Mouse (Mus musculus) embryo, embryonic 9.5 days (tissue): ENCODE results near the gene Ttyh3.
A peak's percentile ranks its signal among the peaks of the same experiment; 100 is the strongest.

ENCODE experiments used
- DNase-seq: peaks from one replicate; pipeline ENCODE4 v3.0.0-alpha.2; 2017; ENCODE audit errors: extremely low spot score

Ttyh3 gene

DNA sequence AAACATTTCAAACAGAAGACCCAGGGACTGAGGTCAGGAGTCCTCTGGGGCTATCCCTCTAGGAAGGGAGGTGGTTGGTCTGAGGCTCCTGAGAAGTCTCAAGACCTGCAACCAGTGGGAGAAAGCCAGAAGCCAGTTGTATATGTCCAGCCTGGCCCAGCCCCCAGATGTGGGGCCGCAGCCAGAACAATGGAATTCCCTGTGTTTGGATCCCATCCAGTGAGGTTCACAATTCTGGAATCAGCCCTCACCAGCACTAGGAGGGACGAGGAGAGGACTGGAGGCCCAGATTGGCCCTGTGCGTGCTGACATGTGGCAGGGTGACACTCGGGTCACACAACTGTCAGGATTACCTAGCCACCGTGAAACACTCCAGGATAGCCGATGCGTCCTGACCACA, 3.8 kb upstream of the Ttyh3 start:
- no peak for DNase-seq

- DNase-seq, result no peak
Observed at GRCm38 (mm10) chr5:140651231-140651630, 2.4 kb upstream of the Ttyh3 start.

DNA sequence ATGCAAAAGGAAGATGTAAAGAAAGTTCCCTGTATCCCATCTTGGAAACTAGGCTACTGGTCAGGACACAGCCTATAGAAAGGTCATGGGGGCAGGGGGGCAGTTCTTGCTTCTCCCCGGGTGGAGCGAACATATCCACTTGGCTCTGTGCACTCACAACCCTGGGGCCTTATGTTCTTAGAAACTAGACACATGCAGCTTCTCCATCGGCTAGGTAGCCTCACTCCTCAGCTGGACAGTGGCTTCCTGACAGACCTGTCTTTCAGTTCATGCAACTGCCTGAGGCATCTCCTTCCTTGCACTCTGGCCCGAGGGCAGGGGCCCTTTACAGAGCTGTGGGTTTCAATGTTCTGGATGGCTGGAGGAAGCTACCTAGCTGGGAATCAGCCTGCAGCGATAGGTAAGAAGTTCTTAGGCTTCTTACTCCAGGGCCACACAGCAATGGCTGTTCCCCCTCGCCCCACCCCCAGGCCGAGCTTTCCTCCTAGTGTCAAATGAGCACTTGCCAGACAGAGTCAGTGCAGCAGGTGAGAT, 1.1 kb upstream of the Ttyh3 start:
- no peak for DNase-seq

DNA sequence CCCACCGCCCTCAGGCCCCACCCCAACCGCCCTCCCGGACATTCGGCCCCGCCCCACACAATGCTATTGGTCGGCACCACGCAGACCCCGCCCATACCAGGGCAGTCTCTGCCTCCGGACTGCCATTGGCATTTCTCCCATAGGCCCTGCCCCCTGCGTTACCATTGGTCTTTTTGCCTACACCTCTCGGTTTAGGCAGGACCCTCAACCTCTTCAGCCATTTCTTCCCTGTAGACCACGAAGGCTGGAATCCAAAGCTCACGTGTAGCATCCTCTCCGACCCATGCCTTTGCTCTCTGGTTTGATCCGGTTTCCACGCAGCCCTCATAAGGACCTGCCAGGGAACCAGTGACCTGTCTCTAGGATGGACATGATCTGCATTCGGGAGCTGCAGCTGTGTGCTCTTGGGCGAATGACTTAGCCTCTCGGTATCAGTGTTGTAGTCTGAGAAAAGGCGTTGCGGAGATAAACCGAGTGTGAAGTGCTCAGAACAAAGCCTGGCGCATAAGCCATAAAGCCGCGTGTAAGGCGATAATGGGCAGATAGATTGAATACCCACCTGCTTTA, 353 bp upstream of the Ttyh3 start:
- DNase-seq, result peak; percentile 99

DNA sequence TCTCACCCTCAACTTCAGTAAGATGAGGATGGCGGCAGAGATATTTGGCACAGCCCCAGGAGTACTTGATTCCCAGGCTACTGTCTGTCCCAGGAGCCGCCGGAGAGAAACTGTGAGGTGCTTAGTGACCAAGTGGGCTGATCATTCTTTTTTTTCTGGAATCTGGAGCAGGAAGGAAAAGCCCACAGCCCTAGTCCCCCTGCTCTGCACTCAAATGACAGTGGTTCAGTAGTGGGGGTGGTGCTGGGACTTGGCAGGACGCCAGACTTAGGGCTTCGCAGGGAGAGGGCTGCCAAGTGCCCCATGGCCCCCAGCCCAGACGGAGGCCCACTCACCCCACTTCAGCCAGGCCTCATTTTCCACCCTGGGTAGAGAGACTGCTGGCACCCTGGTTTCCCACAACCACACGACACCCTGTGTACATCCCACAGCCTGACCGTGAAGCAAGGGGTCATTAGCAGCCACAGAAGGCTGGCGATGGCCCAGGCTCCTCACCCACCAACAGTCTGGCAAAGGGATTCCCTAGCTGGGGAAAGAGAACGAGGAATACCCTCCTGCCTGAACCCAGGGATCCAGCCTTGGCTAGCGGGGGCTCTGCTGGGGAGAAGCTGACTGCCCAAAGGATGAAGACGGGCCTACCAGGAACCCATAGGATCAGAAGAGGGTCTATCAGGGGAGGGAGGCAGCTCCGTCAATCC, 861 bp downstream of the Ttyh3 start:
- DNase-seq, result peak; percentile 33

DNA sequence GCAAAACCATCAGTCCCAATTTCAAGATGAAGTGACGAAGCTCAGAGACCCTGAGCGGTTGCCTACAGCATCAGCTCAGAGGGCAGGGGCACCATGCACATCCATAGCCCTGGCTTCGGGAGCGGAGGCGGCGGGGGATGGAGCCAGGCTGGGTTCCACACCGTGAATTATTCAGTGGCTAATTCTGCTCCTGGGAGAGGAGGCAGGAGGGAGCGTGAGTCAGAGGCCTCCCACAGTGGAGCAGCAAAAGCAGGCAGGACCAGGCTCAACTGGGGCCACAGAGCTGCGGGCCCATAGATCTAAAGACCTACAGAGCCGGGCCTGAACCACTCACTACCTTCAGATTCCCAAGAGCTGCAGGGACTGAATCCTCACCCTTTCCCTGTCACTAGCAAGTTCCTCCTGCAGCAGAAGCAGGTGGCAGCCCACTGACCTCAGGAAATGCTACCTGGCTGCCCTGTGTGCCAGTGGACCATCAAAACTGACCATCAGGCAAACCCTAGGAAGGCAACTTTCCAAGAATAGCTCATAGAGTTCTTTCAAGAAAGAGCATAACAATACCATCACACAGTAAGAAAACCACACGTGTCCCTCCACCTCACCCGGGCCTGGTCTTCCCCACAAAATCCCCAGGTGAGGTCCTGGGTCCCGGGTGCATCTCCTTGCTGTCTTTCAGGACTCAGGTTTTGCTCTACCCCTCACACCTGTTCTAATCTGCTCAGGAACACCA, 1.6 kb downstream of the Ttyh3 start:
- DNase-seq, result no peak

DNA sequence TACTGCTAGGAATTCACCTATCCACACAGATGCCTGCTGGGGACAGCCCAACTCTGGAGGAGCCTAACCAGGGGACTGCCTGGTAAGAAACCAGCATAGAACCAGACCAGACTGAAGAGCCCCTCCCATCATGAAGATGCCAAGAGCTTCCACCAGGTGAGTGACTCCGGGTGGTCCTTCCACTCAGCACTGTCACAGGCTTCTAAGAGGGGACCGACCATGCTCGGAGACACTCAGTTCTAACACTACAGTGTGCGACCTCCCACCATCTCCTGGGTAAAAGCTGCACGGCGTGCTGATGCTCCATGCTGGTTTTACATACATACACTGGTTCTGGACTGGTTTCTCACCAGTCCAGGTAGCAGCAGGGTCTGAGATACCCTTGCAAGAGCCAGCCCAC, 2.7 kb downstream of the Ttyh3 start:
- no peak for DNase-seq

DNA sequence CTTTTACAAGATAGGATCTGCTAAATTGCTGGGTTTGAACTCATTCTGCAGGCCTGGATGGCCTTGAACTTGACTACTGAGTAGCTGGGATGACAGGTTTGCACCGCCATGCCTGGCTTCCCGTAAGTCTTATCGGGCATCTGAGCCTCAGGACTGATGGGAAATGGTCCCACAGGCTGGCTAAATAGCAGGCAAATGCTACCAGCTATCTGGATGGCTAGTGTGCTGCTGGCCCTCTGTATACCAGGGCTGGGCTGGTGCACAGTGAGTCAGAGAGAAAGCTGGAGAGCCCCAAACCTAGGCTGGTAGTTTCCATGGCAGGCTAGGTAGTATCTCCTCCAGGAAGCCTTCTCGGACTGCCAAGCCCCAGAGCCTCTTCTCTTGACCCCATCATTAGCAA, 3.4 kb downstream of the Ttyh3 start:
- no peak for DNase-seq

DNA sequence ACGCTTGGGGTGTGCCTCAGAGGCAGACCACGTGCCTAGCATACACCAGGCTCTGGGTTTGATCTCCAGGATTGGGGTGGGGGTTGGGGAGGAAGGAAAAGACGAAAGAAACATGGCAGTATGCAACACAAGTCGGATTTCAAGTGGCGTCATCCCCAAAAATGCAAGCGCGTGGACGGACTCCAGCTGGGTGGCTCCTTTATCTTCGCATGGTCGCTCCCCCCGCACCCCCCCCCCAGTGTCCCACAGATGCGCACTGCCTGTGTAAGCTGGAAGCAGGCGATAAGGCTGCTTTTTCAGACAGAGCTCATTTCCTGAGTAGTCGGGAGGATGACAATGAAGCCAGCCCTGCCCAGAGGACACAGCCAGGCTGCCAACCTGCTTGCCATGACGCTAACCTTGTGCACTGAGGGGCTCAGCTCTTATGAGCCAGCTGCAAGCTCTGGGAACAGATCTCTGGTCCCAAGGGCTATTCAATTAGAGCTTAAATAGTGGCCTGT, 4.1 kb downstream of the Ttyh3 start:
- DNase-seq, result no peak

DNA sequence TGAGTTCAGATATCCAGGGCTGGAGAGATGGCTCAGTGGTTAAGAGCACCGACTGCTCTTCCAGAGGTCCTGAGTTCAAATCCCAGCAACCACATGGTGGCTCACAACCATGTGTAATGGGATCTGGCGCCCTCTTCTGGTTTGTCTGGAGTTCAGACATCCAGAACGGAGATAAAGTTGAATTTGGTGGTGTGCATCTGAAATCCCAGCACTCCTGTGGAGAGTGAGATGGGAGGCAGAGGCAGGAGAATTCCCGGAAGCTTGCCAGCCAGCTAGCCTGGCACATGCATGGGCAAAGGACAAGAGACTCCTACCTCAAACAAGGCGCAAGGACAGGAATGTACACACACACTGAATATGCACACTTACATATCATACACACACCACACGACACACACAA, 4.6 kb downstream of the Ttyh3 start:
- DNase-seq, result no peak

- no peak for DNase-seq
Observed at GRCm38 (mm10) chr5:140642076-140642475, 6.8 kb downstream of the Ttyh3 start.

DNA sequence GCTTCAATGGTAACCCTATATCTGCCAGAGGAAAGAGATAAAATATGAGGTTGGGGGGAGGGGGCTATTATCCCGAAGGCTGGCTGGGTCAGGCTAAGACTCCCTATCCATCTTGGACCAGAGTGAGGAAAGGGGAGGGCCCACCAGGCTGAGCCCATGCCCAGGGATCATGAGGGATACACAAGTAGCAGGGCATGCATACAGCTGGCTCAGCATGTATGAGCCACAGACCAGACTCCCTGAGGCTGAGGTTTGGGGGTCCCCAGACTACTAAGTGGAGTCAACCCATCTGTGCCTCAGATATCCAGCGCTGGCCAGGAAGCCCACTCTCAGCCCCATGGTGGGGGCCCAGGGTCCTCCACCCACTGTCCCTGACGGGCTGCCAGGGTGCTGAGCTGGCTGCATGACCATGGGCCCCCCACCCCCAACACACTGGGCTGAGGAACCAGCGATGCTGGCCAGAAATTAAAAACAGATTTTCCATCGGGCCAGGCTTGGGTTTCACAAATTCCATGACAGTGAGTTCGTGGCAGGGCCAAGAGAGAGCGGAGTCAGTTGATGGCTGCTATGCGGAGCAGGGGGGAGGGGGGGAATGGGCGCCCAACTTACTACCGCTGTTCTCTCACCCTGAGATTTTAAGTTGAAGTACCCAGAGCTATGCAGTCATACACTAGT, 7.4 kb downstream of the Ttyh3 start:
- DNase-seq, result no peak

DNA sequence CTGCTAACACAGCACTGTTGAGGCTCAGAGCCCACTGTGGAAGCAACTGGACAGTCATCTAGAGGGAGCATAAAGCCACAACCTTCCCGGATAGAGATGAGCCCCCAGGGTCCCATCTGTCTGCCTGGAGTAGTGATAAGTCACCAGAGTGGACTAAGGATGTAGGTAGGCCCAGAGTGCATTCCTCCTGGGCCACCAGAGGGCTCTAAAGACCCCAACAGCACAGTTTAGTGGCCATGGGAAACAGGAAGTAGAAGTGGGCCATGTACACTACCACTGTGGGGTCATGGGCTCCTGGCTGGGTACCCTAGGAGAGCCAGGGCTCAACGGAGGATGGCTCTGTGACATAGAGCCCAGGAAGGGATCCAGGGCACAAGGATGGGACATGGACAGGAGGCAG, 8.0 kb downstream of the Ttyh3 start:
- DNase-seq, result no peak

DNA sequence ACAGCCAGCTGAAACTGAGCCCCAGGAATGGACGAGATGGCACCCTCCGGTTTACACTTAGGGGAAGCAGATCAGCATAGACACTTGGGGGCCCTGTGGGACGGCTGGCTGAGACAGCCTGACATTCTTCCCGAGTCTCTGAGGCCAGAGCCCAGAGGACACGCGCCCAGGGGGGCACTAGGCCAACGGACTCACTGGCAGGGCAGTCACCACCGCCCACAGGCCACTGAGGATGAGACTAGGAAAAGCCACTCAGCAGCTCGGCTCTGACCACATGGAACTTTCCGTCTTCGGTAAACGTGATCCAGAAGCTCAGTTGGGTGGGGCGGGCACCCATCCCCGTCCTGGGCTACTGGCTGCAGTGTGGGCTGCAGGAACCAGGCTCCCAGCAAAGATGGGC, 9.0 kb downstream of the Ttyh3 start:
- DNase-seq, result no peak

DNA sequence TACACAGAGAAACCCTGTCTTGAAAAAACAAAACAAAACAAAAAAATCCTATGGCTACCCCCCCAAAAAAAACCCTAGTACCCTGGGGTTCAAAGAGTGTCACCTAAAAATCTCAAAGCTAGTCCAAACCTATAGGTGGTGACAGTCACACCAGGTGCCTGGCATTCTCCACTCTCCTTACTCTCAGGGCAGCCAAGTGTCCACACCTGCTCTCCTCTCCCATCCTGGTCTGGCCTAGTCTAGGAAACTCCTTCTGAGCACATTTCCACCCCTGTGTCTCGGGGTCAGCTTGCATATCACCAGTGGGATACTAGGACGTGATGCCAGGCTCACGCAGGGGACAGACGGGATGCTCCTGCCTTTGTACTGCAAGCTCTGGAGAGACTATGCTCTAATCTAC, 9.5 kb downstream of the Ttyh3 start:
- no peak for DNase-seq

DNA sequence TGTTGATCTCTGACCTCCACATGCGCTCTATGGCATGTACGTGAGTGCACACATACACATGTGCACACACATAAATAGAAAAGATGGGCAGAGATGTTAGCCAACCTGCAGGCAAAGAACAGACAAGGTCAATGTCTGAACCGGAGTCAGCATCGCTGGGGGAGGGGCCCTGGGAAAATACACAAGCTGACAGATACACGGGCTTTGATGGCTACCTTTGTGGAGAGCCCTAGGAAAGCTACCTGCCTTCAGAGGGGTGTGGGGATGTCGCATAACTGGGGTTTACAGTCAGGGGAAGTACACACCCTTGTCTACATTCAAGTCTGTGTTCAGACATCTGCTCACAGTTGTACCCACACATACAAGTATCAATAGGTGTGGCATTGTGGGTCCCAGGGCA, 10.3 kb downstream of the Ttyh3 start:
- DNase-seq, result no peak

GRCm38 (mm10) chr5:140637989-140638388, 10.8 kb downstream of the Ttyh3 start:
- DNase-seq, result no peak

- no peak for DNase-seq
Observed at GRCm38 (mm10) chr5:140637058-140637410, 11.8 kb downstream of the Ttyh3 start.

- no peak for DNase-seq
Observed at GRCm38 (mm10) chr5:140636316-140637057, 12.3 kb downstream of the Ttyh3 start.

DNA sequence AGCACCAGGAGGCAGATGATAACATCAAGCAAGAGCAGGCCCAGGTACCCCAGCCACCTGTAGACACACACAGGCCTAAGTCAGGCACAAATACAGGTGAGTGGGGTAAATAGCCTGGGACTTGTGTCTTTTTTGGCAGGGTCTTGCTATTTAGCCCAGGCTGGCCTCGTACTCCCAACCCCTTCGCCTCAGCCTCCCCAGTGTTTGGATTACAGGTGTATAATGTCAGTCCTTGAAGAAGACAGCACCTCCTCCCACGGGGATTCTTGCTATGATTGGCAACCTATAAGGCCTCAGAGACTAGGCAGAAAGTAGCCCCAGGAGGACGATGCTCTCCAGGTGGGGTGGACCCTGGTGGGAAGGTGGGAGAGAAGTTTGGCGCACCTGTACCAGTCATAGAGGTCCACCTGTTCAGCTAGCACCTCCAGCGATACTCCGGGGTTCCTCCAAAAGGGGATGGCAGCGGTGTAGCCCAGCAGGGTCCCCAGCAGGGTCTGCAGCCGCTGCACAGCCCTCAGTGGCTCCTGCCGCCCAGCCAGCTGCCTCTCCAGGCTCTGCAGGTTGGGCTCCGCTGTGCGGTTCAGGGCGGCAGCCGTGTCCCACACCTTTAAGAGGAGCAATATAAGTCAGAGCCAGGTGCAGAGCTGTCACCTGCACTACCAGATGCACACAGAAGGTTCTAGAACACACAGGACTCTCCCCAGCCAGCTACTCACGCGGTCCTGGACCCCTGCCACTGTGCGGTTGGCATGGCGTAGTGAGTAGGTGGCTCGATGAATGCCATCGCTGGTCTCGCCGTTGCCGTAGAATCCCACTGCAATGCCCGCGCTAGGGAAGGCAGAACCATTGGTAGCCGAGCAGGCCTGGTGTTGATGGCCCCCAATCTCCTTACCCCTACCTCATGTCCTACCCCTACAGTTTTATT, 13.8 kb downstream of the Ttyh3 start:
- no peak for DNase-seq

DNA sequence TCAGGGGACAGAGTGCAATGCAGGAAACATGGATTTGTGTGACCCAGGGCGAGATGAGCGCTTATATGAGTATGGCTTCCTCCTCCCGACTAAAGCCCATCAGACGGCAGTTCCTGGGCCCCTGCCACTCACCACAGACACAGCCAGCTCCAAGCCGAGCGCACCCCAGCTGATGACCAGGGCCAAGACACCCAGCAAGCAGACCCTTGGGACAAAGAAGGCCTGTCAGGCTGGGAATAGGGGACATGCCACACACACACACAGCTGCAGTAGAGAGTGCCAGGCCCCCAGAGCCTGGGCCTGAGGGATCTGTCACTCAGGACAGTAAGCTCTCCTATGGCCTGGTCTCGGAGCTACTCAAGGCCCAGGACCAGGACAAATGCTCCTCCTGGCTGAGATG, 15.4 kb downstream of the Ttyh3 start:
- DNase-seq, result no peak
